Mouse (Mus musculus): ENCODE results near the gene Vmo1.

GRCm38 (mm10) chr11:70541415-70541814, 27.0 kb upstream of the Vmo1 start:
- TF ChIP-seq CTCF (IDR thresholded peaks at IDR 0.05) (no peak), EP300 (IDR thresholded peaks at IDR 0.05) (no peak)

All from lung, postnatal 0 days (tissue).